Mouse (Mus musculus) embryo, embryonic 10.5 days (tissue): Measurements from ENCODE around the gene Vps13c.
A peak's percentile ranks its signal among the peaks of the same experiment; 100 is the strongest.

ENCODE experiments used
- DNase-seq: peaks from one replicate; pipeline ENCODE4 v3.0.0-alpha.2; 2015; ENCODE audit warnings: low spot score

The Vps13c gene

DNA sequence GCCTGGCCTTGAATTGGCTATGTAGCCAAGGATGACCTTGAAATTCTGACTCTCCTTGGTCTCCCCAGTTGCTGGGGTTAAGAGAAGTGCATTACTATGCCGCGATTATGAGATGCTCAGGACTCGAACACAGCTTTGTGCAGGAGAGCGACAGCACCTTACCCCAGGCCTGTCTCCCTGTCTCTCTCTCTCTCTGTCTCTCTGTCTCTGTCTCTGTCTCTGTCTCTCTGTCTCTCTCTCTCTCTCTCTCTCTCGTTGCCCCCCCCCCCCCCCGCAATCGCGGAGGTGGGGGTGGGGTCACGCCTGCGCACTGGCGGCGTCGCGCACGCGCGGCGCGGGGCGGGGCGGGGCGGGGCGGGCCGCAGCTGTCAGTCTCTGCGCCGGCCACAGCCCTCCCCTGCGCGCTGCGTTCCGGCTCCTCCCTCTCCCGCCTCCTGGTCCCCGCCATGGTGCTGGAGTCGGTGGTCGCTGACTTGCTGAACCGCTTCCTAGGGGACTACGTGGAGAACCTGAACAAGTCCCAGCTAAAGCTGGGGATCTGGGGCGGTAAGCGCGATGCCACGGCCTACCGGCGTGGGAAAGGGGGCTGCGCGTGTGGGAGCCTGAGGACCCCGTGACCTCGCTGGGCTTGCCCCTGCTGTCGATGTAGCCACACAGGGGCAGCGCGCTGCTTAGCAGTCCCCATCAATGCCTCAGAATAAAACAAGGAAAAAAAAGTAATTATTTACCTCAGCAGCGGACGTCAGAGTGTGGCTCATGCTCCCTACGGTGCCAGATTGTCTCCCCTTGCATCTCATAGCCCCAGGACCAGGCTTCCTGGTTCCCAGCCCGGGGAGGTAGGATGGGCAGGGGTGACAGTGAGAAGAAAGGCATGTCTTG, at the start of gene Vps13c:
Gene Vps13c (plus strand): TSS at position 416 of the 879 bp plus-strand sequence.
- DNase-seq, result peak; percentile 88

DNA sequence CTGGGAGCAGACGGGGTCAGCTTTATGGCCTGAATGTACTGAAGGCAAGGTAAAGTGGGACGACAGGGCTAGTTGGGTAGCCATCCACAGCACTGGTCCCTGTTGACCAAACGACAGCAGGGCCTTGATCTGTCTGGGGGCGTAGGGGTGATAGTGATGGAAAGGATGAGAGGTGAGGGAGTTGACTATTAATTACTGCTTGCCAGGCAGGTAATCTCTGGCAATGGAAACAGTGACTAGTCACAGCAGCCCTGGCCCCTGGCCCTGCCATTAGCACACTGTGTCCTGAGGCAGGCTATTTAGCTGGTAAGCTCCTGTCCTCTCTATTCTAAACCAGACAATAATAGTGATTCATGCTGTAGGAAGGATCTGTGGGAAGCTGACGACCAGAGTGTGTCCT, 47.8 kb upstream of the Vps13c start:
- no peak for DNase-seq

DNA sequence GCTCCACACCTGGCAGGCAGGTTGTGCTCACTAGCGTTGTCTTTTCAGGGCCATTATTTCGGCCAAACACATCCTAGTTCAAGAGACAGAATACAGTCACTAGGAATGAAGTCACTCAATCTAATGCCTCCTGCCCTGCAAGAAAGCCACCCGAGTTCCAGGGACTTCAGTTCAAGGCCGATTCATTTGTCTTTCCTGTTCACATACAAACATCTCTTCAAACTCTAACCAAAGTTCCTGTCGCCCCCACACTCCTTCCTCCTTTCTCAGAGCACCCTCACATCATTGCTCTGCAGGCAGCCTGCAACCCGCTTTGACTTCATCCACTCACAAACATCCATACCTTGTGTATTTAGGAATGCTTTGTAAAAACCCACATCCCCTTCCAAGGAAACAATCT, 46.7 kb upstream of the Vps13c start:
- DNase-seq, result no peak

DNA sequence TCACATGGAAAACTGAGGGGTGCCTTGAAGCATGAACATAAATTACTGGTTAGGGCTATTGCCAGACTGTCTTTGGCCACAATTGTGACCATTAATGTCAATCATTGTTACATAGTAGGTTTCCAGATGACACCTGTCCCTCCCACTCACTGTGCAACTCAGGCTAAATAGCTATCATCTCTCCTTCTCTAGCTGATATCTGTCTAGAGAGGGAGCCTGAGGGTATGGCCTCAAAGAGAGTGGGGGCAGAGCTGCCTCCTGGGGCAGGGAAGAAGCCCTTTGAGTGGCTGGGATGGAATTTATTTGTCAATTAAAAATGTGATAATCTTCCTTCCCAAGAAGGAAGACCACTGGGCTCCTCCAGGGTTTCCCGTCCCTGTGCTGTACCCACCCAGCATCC, 46.0 kb upstream of the Vps13c start:
- no peak for DNase-seq

DNA sequence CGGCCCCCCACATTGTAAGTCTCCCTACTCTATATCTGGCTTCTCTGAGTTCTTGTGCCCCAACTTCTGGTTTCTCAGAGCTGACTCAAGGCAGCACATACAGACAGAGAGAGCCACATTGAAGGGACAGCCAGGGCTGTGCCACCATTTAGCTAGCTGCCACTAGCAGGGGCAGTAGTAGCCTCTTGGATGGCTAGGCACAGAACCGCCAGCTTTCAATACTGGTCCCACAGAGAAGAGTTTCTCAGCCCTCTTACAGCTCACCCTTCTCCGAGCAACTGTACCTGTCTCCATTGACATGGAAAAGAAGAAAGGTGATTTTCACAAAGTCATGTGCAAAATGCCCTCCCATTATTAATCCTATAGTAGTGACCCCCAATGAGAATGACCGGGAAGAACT, 45.5 kb upstream of the Vps13c start:
- DNase-seq, result no peak

DNA sequence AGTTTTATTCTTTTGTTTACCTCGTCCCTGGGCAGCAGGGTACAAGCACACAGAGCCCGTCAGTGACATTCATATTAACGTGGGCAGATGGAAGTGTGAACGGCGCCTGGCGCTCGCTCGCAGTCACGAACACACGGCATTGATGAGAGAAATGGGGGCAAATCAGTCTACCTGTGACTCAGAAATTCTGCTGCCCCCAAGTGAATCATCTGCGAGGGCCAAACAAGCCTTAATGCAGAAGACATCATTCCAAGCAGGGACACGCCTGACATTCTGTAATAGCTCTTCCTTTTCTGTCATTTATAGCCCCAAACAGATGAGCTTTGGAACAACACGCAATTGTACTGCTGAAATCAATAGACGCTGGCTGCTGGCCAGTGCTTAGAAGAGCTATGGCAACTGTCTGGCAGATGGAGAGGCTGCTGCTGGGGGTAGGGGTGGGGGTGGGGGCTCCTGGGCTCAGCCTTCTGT, 45.0 kb upstream of the Vps13c start:
- no peak for DNase-seq

DNA sequence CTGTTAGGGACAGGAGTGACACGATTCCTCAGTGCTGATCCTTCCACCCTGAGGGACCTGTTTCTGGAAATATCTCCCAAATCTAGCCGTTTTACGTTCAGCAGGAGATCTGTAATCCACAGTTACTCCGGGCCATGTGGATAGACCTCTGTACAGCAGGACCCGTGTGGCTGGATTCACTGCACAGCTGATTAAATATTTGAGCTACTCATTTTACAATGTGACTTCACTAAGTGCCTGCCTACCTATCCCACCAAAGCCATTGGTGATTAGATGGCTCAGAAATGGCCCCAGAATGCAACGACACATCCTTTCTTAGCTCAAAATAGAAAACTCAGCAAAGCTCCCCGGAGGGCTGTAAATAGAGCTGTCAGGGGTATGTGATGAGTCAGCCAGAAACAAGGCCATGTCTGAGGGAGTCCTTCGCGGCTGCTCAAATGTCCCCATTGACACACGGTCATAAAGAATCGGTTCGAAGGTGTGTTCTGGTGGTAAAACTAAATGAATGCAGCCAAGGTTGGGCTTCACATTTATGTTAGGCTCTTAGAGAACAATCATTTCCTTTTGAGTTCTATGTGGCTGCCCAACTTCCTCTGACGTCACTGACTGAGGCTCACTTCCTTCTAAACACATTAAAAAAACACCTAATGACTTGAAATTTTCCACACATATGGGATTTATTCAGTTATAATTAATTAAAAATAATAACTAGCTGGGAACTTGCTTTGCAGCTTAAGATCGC, 40.9 kb upstream of the Vps13c start:
- DNase-seq, result no peak

DNA sequence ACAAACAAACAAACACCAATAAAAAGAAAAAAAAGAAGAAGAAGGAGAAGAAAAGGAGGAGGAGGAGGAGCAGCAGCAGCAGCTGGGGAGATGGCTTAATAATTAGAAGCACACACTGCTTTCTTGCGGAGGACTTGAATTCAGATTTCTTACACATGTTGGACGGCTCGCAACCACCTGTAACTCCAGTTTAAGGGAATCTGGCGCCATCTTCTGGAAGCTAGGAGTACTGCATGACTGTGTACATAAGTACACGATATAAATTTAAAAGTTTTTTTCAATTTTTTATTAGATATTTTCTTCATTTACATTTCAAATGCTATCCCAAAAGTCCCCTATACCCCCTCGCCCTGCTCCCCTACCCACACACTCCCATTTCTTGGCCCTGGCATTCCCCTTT, 38.0 kb upstream of the Vps13c start:
- DNase-seq, result peak; percentile 78

DNA sequence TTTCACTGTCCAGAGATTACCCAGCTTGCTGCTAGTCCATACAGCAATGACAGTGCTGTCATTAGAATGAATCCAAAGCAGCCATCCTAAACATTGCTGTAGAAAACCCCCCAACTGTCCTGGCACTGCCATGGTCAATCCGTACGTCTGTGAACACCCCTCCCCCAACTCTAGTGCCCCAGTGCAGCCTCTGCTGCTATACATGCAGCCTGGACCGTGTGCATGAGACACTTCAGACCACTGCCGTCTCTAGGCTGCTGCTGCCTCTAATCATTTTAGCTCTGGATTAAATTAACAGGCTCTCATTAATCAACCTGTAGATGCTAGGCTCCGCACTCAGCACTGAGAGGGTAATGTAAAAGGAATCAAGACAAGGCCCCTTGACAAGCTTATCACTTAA, 33.2 kb upstream of the Vps13c start:
- DNase-seq, result no peak

DNA sequence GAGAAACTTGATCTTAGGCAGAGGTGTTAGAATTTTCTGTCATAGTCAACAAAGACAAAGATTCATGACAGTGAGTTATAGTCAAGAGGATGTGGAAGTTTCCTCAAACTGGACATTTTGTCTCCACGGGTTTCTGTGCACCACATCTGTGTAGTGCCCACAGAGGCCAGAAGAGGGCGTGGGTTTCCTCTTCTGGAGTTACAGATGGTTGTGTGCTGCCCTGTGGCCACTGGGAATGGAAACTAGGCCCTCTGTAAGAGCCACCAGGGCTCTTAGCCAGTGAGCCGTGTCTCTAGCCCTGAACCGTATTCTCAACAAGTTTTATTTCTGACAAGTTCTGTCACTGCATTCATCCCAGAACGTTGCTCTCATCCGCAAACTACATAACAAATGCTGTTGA, 29.7 kb upstream of the Vps13c start:
- DNase-seq, result no peak

DNA sequence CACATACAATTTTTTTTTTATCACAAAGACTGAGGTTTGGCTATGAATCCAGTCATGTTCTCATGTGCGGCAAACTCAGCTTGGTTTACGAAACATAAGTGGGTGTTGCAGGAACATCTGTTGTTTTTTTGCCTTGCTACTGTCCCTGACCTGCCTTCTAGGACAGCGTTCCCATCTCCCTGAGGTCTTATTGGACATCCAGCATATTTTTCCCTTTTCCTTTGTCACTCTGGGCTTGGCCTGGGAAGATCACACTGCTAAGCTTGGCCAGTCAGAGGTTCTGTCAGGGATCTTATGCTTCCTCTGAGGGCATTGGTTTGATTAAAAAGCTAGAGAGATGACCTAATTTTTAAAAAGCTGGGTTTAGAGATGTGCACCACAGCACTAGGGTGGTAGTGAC, 29.1 kb upstream of the Vps13c start:
- DNase-seq, result no peak

DNA sequence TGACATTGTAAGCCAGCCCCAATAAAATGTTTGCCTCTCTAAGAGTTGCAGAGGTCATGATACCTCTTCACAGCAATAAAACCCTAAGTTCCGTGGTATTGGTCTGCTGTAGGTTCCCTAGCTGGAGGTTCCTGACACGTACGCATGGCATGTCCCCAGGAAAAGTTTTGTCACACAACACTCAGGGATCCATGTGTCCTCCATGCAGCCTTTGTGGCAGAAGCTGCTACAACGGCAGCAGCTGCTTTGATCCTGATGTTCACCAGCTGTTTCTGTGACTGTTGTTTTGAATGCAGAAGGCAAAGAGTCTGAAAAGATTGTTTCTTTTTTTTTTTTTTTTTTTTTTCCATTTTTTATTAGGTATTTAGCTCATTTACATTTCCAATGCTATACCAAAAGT, 27.0 kb upstream of the Vps13c start:
- no peak for DNase-seq

DNA sequence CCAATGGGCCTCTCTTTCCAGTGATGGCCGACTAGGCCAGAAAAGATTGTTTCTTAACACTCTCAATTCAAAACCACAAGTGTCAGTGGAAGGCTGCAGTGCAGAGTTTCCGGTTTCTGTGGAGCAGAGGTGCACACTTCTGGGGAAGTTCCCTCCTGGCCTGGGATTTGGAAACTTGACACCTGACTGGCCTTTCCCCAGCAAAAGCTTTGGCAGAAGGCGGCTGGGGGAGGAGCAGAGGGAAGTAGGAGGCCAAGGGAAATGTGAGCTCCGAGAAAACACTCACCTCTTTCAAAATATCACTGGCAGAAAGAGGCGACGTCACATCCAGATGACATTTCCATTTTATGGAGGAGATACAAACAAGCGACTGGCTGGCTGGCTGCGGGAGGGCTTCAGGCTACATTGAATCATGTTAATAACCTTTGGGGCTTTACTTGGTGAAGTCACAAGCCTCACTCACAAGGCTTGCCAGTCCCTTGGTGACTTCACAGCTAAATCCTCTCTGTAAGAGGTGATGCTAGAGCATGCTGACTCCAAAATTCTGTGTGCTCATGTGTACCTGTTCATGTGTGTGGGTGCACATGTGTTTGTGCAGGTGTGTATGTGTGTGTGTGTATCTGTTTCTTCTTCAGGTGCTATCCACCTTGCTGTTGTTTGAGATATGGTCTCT, 26.4 kb upstream of the Vps13c start:
- peak; percentile 79 for DNase-seq

DNA sequence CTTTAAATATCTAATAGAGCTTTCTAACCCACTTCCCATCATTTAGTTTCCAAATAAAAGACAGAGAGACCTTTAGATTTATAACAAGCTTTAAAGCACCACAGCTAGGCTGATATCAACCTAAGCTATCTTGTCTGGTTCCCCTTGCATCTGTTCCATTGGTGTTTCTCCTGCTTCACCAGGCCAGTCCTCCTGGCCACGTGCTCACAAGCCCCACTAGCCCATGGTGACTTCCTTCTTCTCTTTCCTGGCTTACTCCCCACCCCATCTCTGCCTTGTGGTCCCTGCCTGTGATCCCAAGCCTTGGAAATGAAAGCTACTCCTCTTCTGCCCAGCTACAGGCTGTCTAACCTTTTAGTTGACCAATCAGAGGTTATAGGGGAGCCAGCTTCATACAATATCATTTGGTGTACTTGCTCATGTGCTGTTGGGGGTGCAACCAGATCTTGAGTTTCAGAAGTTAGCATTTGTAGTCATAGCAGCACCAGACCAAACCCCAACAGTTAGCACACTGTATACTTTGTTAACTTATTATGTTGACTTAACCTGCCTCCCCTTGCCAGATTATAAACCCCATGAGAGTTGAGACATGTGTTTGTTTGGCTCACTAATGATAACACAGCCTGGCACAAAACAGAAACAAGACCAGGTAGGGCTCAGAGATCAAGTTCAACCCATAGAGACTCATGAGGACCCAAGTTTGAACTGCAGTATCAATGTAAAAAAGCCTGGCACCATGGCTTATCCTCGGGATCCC, 23.8 kb upstream of the Vps13c start:
- no peak for DNase-seq

DNA sequence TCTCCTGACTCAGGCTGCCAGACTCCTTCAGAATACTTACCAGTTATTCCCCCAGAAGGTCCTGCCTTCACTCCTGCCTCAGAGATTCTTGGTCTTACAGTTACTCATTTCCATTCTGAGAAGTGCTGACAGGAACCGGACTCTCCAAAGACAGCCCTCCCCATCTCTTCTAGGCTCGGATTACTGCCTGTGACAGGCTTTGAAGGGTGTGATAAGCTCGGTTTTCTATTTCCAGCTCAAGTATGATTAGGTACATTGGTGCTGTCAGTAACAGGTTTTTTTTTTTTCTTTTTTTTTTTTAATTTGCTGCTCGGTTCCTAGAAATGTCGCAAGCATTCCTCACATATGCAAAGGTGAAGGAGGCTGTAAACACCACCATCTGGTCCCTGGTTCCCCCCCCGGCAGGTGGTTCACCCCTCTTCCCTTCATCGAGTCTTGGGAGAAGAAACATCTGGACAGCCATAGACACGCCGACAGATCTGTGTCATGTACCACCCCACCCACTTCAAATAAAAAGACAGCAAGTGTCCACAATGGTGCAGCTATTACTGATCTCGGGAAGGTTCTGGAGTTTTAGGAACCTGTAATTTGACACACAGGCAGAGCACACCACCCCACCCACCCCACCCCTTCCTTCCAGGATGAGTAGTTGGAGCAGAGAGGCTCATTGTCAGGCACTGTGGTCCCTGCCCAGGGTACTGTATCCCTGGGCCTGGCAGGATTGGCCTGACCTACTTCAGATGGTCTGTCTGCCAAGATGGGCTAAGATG, 22.1 kb upstream of the Vps13c start:
- DNase-seq, result no peak

DNA sequence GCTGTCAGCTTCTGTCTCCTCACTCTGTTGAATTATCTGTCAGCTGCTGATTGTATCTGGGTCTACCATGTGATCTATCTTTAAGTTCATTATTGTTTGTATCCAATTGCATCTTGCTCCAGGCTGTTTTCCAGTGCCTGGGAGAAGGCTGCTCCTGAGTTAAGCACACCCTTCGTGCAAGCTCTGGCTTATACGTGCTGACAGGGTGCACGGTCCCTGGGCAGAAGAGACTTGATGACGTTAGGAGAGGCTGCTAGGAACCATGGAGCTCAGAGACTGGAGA, 21.6 kb upstream of the Vps13c start:
- no peak for DNase-seq

DNA sequence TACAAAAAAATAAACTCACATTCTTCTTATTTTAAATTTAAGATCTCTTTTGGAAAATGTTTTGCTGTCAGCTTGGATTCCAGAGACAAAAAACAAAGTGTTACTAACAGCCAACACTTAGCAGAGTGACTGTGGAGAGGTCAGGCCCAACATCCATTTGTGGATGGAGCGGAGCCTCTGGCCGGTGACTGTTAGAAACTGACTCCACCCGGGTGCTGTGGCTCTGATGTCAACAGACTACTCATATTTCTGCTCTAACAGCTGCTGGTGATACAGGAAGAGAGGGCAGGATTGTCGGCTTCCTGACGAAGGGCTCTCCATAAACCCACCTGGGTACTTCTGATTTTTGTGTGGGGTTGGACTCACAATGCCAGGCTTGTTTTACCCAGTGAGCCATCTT, 17.1 kb upstream of the Vps13c start:
- DNase-seq, result no peak

DNA sequence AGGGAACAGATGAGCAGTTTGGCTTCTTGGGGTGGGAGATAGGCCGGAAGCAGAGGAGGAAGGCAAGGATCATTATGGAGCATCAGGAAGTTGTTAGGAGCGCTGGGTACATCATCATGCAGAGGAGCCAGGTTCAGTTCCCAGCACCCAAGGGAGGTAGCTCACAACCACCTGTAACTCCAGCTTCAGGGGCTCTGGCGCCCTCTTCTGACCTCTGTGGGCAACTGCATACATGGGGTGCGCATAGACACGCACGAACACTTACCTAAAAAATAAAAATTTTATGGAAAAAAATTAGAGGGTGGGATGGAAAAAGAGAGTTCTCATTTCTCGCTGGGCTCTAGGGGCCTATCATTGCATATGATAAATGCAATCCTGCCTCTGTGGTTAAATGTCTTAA, 14.7 kb upstream of the Vps13c start:
- DNase-seq, result no peak

DNA sequence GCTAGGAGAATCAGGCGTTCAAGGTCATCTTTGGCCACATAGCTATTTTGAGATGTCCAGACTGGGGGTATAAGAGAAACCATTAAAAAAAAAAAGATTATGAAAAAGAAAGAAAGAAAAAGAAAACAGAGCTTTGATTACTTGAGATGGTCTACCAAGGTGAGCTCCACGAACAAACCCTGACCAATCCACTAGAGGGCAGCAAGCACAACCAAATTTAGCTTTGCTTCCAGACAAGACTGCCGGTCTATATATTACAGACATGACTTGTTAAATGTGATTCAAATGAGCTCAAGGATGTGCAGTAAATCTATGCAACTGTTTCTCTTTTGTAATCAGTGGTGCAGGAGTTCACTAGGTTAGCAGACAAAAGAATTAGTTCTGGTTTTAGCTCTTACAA, 12.0 kb upstream of the Vps13c start:
- DNase-seq, result peak; percentile 83

DNA sequence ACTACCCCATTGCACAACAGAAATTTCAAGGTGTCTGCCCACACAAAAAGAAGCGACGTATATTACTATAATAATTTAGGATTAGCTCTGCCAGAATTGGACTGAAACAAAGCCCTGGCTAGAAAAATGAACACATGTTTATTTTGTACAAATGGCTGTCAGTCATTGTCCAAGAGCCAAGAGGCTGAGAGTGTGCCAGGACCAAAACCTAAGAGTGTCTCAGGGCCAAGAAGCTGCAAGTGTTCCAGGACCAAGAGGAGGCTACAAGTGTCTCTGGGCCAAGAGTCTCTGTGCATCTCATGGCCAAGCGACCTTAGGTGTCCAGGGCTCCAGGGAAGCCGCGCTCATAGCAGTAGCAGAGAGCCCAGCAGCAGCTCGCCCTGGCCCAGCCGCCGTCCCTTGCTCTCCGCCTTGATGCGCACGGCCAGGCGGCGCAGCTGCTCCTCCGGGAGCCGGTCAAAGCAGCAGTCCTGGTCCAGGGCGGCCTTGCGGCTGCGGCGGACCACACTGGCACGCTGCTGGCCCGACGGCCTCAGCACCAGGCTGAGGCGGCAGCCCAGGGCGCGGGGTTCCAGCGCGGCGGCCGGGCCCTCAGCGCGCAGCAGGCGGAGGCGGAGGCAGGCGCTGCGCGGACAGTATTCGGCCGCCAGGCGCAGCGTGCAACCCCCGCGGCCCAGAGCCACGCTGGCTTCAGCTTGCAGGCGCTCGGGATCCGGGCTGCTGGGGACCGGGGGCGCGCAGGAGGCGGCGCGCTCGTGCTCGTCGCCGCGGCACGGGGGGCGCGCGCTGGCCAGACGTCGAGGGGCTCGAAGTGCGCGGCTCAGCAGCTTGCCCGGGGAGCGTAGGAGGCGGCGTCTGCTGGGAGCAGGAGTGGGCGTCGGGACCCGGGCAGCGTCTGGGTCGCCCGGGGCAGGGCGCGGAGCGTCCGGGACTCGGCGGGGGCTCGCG, 9.5 kb upstream of the Vps13c start:
- peak; percentile 61 for DNase-seq
